Mouse (Mus musculus) cortical plate, adult 2 months (tissue): ENCODE measurements around the gene Adpgk.

Experiments
- CTCF ChIP-seq: fragments of 200-500 bp; IDR thresholded peaks from 2 replicates; pipeline ENCODE4 v1.5.1; 2011; ENCODE audit warnings: mild to moderate bottlenecking, control low read depth, low read length; ENCODE audit not compliant: insufficient read depth; ENCODE audit errors: extremely low read depth
- POLR2A ChIP-seq: fragments of 200-500 bp; IDR thresholded peaks from 2 replicates; pipeline ENCODE4 v1.6.1; 2011; ENCODE audit warnings: mild to moderate bottlenecking, low read length, control low read depth; ENCODE audit not compliant: insufficient read depth; ENCODE audit errors: extremely low read depth

GRCm38 (mm10) chr9:59338411-59338810 is 47.1 kb downstream of the Adpgk start:
- TF ChIP-seq CTCF (no peak), POLR2A (no peak)
